Mouse (Mus musculus) midbrain, embryonic 11.5 days (tissue): ENCODE data around the gene Pde2a. TPM values are rescaled to one million over a fixed set of nuclear protein-coding genes. Genes with fewer than 3 reads are reported as not detected.

Source experiments
- ATAC-seq: fragments of 200-750 bp; cut with Nextera tagmentation; 2 replicates; pipeline ENCODE4 v1.8.0; 2017; ENCODE audit warnings: moderate TSS enrichment, moderate library complexity; ENCODE audit not compliant: low FRiP score
- DNase-seq: peaks from one replicate; pipeline ENCODE4 v3.0.0; 2015; ENCODE audit warnings: low spot score; ENCODE audit errors: missing footprints
- H3K27ac ChIP-seq: fragments of 300-500 bp; sonication (generic); 2 replicates; pipeline ENCODE4 v1.5.1; 2014; ENCODE audit warnings: low read depth, low read length
- H3K27me3 ChIP-seq: fragments of 300-500 bp; sonication (generic); 2 replicates; pipeline ENCODE4 v1.6.1; 2014; ENCODE audit warnings: mild to moderate bottlenecking, low read length, moderate library complexity, mixed read lengths; ENCODE audit not compliant: control insufficient read depth, insufficient read depth
- H3K36me3 ChIP-seq: fragments of 300-500 bp; sonication (generic); 2 replicates; pipeline ENCODE4 v1.6.1; 2014; ENCODE audit warnings: mild to moderate bottlenecking, low read length, moderate library complexity, mixed read lengths; ENCODE audit not compliant: control insufficient read depth, insufficient read depth
- H3K4me1 ChIP-seq: fragments of 300-500 bp; sonication (generic); 2 replicates; pipeline ENCODE4 v1.6.1; 2014; ENCODE audit warnings: low read length; ENCODE audit not compliant: control insufficient read depth, insufficient read depth
- H3K4me2 ChIP-seq: fragments of 300-500 bp; sonication (generic); 2 replicates; pipeline ENCODE4 v1.6.1; 2014; ENCODE audit warnings: mild to moderate bottlenecking, moderate library complexity
- H3K4me3 ChIP-seq: fragments of 300-500 bp; sonication (generic); 2 replicates; pipeline ENCODE4 v1.5.1; 2014; ENCODE audit warnings: low read depth, low read length
- H3K9ac ChIP-seq: fragments of 300-500 bp; sonication (generic); 2 replicates; pipeline ENCODE4 v1.6.1; 2014; ENCODE audit warnings: low read length
- H3K9me3 ChIP-seq: fragments of 300-500 bp; sonication (generic); 2 replicates; pipeline ENCODE4 v1.6.1; 2016; ENCODE audit warnings: low read length; ENCODE audit not compliant: control insufficient read depth
- WGBS: fragments of 180-500 bp; shearing (Covaris S2); extraction: QIAGEN DNeasy Blood & Tissue Kit; methylation state at CpG from one replicate; pipeline ENCODE4 v1.1.7; 2014; 5-methylcytosine and 5-hydroxymethylcytosine counted together
- polyA plus RNA-seq: library from polyadenylated mRNA; unstranded; fragments of >200 nt; fragmentation: Nextera tagmentation; extraction: Ambion mirVana; gene quantifications from 2 replicates; pipeline ENCODE4 v1.2.1, GENCODE M21; 2014

Pde2a gene
- polyA plus RNA-seq, 1 experiment from 2014 or later, result 13.0 TPM

DNA sequence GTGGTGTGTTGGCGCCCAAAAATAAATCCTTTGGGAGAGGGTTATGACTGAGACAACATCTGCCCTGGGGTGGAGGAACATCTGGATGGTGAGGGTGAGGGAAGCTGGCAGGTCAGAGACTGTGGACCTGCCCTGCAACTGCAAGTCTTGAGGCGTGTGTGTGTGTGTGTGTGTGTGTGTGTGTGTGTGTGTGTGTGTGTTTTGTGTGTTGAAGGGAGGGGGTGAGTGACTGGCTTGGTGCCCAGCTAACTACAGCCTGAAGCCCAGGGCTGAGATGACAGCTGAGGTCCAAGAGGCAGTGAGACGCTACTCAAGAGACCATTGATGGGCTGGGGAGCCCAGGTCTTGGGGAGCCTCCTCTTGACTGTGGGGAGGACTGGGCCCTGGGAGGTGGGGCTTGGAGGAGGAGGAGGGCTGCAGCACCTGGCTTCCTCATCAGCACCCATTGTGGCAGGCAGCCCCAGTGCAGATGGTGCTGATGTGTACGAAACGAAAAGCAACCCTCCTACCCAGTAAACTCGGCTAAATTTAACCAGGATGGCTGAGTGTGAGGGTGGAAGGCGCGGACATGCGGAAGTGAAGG lies 61.1 kb downstream of the Pde2a start:
- no peak overlapping the region for H3K9ac ChIP-seq
- ATAC-seq, result no peak
- 88% methylated on average over 9 of the region's 9 CpGs for WGBS
- H3K27ac ChIP-seq, result no peak overlapping the region
- DNase-seq, result no peak
- no peak overlapping the region for H3K4me3 ChIP-seq
- no peak overlapping the region for H3K4me2 ChIP-seq
- no peaks in the 10 kb centered on the region for H3K4me1 ChIP-seq
- H3K9me3 ChIP-seq, result no peaks in the 10 kb centered on the region
- no peaks in the 10 kb centered on the region for H3K36me3 ChIP-seq
- no peaks in the 10 kb centered on the region for H3K27me3 ChIP-seq

DNA sequence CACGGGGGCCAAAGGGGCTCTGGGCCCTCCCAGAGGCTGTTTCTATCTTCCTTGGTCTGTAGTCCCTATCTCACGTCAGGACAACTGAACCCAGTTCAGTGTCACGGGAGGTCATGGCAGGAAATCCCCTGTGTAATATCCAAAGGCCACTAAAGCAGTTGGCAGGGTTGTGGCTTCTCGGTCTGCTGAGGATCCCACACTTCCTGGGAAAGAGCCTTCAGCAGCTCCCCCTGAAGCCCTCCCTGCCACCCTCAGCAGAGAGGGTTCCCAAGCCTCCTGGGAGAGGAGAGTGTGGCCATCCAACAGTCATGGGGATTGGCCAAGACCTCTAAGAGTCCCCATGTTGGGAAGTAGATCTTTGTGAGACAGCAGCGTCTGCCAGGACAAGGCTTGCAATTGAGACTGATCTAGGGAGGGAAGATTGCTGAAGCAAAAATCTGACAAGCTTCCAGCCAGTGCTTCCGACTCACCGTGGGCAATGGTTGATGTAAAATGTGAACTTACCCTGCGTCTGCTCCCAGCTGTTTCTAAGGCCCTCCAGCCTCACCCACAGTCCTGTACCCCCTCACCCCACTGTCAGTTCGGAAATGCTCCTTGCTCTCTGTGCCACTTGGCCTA lies 62.1 kb downstream of the Pde2a start:
- Histone ChIP-seq H3K9ac (no peak overlapping the region), H3K4me3 (no peak overlapping the region), H3K4me2 (no peak overlapping the region), H3K27me3 (no peaks in the 10 kb centered on the region), H3K9me3 (no peaks in the 10 kb centered on the region), H3K4me1 (no peaks in the 10 kb centered on the region), H3K36me3 (no peaks in the 10 kb centered on the region), H3K27ac (no peak overlapping the region)
- 76% methylated on average over 9 of the region's 9 CpGs for WGBS
- ATAC-seq (no peak), DNase-seq (no peak)

DNA sequence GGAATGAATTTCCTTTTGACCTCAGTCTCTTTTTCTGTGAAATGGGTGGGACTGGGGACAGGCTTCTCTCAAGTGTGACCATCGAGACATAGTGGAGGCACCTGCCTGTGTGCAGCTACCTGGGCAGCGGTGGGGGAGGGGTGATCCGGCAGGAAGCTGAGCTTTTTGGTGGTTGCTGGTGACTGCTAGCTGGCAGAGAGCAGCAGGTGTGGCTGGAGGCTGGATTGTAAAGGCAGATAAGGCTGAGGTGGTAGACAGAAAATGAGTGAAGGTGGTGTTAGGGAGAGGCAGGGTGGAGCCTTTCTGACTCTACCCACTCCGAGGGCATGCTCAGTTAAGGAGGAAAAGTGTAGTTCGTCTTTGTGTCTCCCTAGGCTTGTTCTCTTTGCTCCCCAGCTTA lies 65.6 kb downstream of the Pde2a start:
- DNase-seq, result no peak
- 78% methylated on average over 5 of the region's 5 CpGs for WGBS
- no peak overlapping the region for H3K4me2 ChIP-seq
- no peaks in the 10 kb centered on the region for H3K4me1 ChIP-seq
- no peak overlapping the region for H3K27ac ChIP-seq
- no peak overlapping the region for H3K4me3 ChIP-seq
- H3K9me3 ChIP-seq, result no peaks in the 10 kb centered on the region
- H3K27me3 ChIP-seq, result no peaks in the 10 kb centered on the region
- ATAC-seq, result no peak
- H3K9ac ChIP-seq, result no peak overlapping the region
- no peaks in the 10 kb centered on the region for H3K36me3 ChIP-seq

DNA sequence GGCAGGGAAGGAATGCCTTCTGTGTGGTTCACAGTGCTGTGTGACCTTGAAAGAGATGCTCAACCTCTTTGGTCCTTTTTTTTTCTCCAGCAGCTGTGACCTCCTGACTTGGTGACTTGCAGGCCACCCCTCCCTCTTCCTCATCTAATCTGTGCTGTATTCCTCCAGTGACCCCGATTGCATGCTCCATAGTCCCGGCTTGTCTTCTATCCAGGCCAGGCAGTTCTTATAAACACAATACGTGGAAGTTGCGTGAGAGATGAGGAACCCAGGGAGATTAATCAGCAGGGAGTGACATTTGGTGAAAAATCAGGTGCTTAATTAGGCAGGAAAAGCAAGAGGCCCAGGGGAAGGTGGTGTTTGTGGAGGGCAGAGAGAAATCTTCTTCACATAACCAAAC lies 69.5 kb downstream of the Pde2a start:
- no peak overlapping the region for H3K27ac ChIP-seq
- ATAC-seq (no peak), DNase-seq (no peak)
- no peaks in the 10 kb centered on the region for H3K27me3 ChIP-seq
- no peak overlapping the region for H3K4me2 ChIP-seq
- H3K4me1 ChIP-seq, result no peaks in the 10 kb centered on the region
- no peak overlapping the region for H3K9ac ChIP-seq
- H3K9me3 ChIP-seq, result no peaks in the 10 kb centered on the region
- H3K36me3 ChIP-seq, result no peaks in the 10 kb centered on the region
- 68% methylated on average over 4 of the region's 4 CpGs for WGBS
- H3K4me3 ChIP-seq, result no peak overlapping the region

DNA sequence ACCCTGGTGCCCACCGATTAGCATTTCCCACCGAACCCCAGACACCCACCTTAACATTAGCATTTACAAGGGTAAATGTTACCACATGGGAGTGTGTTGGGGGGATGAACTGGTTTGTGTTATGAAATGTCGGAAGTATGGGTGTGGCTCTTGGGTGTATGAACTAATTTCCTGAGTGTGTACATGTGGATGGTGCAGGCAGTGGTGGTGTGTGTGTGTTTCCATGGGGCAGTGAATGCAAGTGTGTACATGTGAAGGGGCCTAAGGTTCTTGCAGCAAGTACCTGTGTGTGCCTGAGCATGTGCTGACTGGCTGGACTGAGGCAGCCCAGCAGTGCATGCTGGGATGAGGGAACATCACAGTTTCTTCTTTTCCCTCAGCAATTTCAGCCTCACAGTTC lies 76.9 kb downstream of the Pde2a start:
- Histone ChIP-seq H3K9ac (no peak overlapping the region), H3K4me2 (no peak overlapping the region), H3K27me3 (no peaks in the 10 kb centered on the region), H3K4me3 (no peak overlapping the region), H3K9me3 (no peaks in the 10 kb centered on the region), H3K27ac (no peak overlapping the region), H3K36me3 (no peaks in the 10 kb centered on the region), H3K4me1 (no peaks in the 10 kb centered on the region)
- no peak for DNase-seq
- ATAC-seq, result no peak
- 91% methylated on average over 3 of the region's 3 CpGs for WGBS

DNA sequence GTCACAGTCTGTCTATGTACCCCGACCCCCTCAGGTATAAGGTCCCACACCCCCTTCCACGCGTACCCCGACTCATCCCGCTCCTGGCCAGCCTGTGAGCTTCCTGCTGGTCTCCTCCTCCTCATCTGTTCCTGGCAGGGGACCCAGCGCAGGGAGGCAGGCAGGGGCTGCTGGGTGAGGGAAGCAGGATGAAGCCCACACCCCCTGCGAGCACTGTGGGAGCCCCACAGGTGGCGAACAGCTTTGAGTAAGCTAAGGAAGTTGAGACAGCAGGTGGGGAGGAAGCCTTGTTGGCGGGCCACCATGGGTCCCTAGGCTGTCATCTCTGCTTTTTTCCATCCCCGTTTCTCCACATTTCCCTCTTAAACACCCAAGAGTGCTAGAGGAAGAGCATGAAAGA lies 77.8 kb downstream of the Pde2a start:
- no peak for DNase-seq
- no peak overlapping the region for H3K27ac ChIP-seq

DNA sequence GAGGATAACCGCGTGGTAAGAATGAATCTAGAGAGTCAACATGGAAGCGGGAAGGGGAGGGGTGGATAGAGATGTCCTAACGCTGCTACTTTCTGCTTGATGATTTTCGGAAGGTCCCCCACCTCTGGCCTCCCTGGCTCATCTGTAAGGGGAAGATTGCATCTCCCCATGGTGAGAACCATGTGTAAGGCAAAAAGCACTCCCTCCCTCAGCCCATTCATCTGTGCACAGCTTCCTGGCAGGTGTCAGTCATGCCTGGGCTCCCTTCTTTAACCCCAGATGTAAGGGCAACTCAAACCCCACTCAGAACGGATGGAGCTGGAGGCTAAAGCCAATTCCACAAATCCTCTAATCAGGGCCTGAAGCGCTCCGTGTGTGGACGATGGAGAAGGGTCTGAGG lies 78.2 kb downstream of the Pde2a start:
- WGBS, result 71% methylated on average over 9 of the region's 9 CpGs
- Histone ChIP-seq H3K9ac (no peak overlapping the region), H3K36me3 (no peaks in the 10 kb centered on the region), H3K27ac (no peak overlapping the region), H3K9me3 (no peaks in the 10 kb centered on the region), H3K4me1 (peaks cover 4% of the 10 kb centered on the region; the same call in 1 of the 2 replicates), H3K4me3 (no peak overlapping the region), H3K4me2 (no peak overlapping the region), H3K27me3 (no peaks in the 10 kb centered on the region; the same call in 1 of the 2 replicates)
- ATAC-seq (no peak), DNase-seq (no peak)

More for the DNA sequence above, 77.8 kb downstream of the Pde2a start:
- peaks cover under 1% of the 10 kb centered on the region; the same call in 1 of the 2 replicates for H3K4me1 ChIP-seq
- H3K9me3 ChIP-seq, result no peaks in the 10 kb centered on the region
- H3K36me3 ChIP-seq, result no peaks in the 10 kb centered on the region
- H3K4me3 ChIP-seq, result no peak overlapping the region
- 53% methylated on average over 10 of the region's 10 CpGs for WGBS
- no peaks in the 10 kb centered on the region; the same call in 1 of the 2 replicates for H3K27me3 ChIP-seq
- no peak overlapping the region for H3K9ac ChIP-seq
- H3K4me2 ChIP-seq, result no peak overlapping the region
- ATAC-seq, result no peak

DNA sequence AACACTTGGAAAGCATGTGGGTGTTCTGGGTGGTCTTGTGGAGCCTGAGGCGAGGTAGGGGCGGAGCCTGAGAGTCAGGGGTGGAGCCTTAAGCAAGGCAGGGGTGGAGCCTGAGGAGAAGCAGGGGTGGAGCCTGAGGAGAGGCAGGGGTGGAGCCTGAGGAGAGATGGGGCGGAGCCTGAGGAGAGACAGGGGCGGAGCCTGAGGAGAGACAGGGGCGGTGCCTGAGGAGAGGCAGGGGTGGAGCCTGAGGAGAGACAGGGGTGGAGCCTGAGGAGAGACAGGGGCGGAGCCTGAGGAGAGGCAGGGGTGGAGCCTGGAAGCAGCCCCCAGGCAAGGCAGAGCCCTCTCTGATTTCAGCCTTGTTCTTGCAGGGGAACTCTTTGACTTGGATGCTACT lies 79.7 kb downstream of the Pde2a start:
- Histone ChIP-seq H3K9ac (no peak overlapping the region), H3K4me1 (peaks cover 4% of the 10 kb centered on the region; the same call in 1 of the 2 replicates), H3K27ac (no peak overlapping the region), H3K4me3 (no peak overlapping the region), H3K36me3 (no peaks in the 10 kb centered on the region), H3K27me3 (peaks cover 3% of the 10 kb centered on the region; the same call in 1 of the 2 replicates), H3K9me3 (no peaks in the 10 kb centered on the region), H3K4me2 (no peak overlapping the region)
- WGBS, result 77% methylated on average over 6 of the region's 6 CpGs
- ATAC-seq, result no peak
- no peak for DNase-seq

DNA sequence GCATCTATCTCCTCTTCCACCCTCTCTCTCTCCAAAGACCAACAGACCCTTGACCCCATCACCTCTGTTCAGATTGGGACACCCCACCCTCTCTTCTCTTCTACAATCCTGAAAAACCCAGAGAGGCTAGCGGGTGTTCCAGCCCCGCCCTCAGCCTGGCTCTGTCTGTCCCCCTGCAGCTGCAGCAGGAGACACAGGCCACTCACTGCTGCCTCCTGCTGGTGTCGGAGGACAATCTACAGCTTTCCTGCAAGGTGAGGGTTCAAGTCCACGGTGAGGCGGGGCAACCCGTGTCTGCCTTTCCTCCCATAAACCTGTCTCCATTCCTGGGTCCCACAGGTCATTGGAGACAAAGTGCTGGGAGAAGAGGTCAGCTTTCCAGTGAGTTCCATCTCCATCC lies 80.2 kb downstream of the Pde2a start:
- H3K9me3 ChIP-seq, result no peaks in the 10 kb centered on the region
- H3K4me3 ChIP-seq, result no peak overlapping the region
- no peaks in the 10 kb centered on the region for H3K36me3 ChIP-seq
- H3K4me2 ChIP-seq, result no peak overlapping the region
- H3K27me3 ChIP-seq, result peaks cover 3% of the 10 kb centered on the region; the same call in 1 of the 2 replicates
- no peak for DNase-seq
- 70% methylated on average over 6 of the region's 6 CpGs for WGBS
- no peak for ATAC-seq
- H3K9ac ChIP-seq, result no peak overlapping the region
- H3K4me1 ChIP-seq, result peaks cover 4% of the 10 kb centered on the region; the same call in 1 of the 2 replicates
- no peak overlapping the region for H3K27ac ChIP-seq
